Mouse (Mus musculus) forebrain, embryonic 11.5 days (tissue): ENCODE measurements at regions not wholly inside any gene's neighbourhood (a gene's known extent, or its start where the extent isn't known, plus 50 kb on each side); places are given as distances from the start of the nearest gene placed in this dataset.

ENCODE experiments used
- ATAC-seq: fragments of 200-750 bp; cut with Nextera tagmentation; replicated peaks from 2 replicates; pipeline ENCODE4 v1.8.0; 2017; ENCODE audit warnings: moderate TSS enrichment; ENCODE audit not compliant: low FRiP score
- DNase-seq: peaks from one replicate; pipeline ENCODE4 v3.0.0-alpha.2; 2017; ENCODE audit warnings: low spot score
- H3K27ac ChIP-seq: fragments of 300-500 bp; sonication (generic); 2 replicates; pipeline ENCODE4 v1.5.1; 2014; ENCODE audit warnings: low read depth, low read length
- H3K27me3 ChIP-seq: fragments of 300-500 bp; sonication (generic); 2 replicates; pipeline ENCODE4 v1.6.1; 2014; ENCODE audit warnings: mild to moderate bottlenecking, low read length, mixed read lengths; ENCODE audit not compliant: control insufficient read depth, insufficient read depth
- H3K36me3 ChIP-seq: fragments of 300-500 bp; sonication (generic); 2 replicates; pipeline ENCODE4 v1.6.1; 2014; ENCODE audit warnings: mild to moderate bottlenecking, low read length, moderate library complexity, mixed read lengths; ENCODE audit not compliant: control insufficient read depth, insufficient read depth
- H3K4me1 ChIP-seq: fragments of 300-500 bp; sonication (generic); replicated peaks from 2 replicates; pipeline ENCODE4 v1.6.1; 2014; ENCODE audit warnings: low read length, mixed read lengths; ENCODE audit not compliant: control insufficient read depth, insufficient read depth
- H3K4me2 ChIP-seq: fragments of 300-500 bp; sonication (generic); 2 replicates; pipeline ENCODE4 v1.6.1; 2014; ENCODE audit warnings: low read depth, mild to moderate bottlenecking, low read length, moderate library complexity, mixed read lengths; ENCODE audit not compliant: severe bottlenecking
- H3K4me3 ChIP-seq: fragments of 300-500 bp; sonication (generic); 2 replicates; pipeline ENCODE4 v1.5.1; 2014; ENCODE audit warnings: low read depth, low read length
- H3K9ac ChIP-seq: fragments of 300-500 bp; sonication (generic); 2 replicates; pipeline ENCODE4 v1.6.1; 2014; ENCODE audit warnings: low read length
- H3K9me3 ChIP-seq: fragments of 300-500 bp; sonication (generic); 2 replicates; pipeline ENCODE4 v1.6.1; 2016; ENCODE audit warnings: low read length, mixed read lengths; ENCODE audit not compliant: control insufficient read depth
- WGBS: fragments of 180-500 bp; shearing (Covaris S2); extraction: QIAGEN DNeasy Blood & Tissue Kit; methylation state at CpG from one replicate; pipeline ENCODE4 v1.1.7; 2014; 5-methylcytosine and 5-hydroxymethylcytosine counted together

DNA sequence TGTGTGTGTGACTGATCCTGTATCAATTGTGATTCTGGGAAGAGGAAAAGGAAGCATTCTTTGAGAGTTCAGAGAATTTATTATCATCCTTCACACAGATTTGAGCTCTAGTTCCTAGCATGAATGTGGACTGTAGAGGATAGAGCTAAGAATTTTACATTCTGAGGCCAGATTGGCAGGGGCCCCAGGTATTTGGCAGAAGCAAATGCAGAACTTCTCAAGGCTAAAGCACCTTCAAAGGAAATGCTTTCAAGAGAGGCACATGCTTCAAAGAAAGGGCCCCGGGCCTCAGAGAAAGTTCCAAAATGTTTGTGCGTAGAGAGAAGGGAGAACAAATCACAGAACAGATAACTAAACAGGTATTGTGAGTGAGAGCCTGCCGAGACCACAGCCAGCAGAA is 139.7 kb upstream of the Runx1 start:
- no peak overlapping the region for H3K27ac ChIP-seq
- no peaks in the 10 kb centered on the region for H3K36me3 ChIP-seq
- H3K9ac ChIP-seq: no peak overlapping the region
- H3K4me2 ChIP-seq: no peak overlapping the region
- ATAC-seq (no peak), DNase-seq (no peak)
- H3K9me3 ChIP-seq: no peaks in the 10 kb centered on the region
- no peaks in the 10 kb centered on the region for H3K4me1 ChIP-seq
- H3K27me3 ChIP-seq: no peaks in the 10 kb centered on the region
- 87% methylated on average over 3 of the region's 3 CpGs for WGBS
- no peak overlapping the region for H3K4me3 ChIP-seq

DNA sequence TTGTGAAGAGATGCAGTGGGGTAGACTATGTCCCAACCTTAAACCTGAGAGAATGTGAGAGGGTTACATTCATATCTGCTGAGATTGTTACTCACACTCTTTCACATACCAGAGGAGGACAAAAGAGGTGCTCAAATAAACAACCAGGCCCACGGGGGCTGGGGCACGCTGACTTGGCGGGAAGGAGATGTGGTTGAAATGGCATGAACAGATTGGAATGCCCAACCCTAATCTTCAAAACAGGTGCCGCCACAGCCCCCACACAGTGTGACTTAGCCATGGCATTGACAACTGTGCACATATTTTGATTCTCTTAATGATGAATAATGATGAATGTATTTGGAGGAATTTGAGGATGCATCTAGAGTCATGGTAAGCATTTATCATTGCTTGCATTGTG is 137.6 kb upstream of the Runx1 start:
- H3K4me2 ChIP-seq: no peak overlapping the region
- no peak overlapping the region for H3K9ac ChIP-seq
- no peaks in the 10 kb centered on the region for H3K27me3 ChIP-seq
- H3K9me3 ChIP-seq: no peaks in the 10 kb centered on the region
- DNase-seq (no peak), ATAC-seq (no peak)
- H3K4me1 ChIP-seq: no peaks in the 10 kb centered on the region
- H3K4me3 ChIP-seq: no peak overlapping the region
- H3K27ac ChIP-seq: no peak overlapping the region
- WGBS: 89% methylated on average over 4 of the region's 4 CpGs
- H3K36me3 ChIP-seq: no peaks in the 10 kb centered on the region

DNA sequence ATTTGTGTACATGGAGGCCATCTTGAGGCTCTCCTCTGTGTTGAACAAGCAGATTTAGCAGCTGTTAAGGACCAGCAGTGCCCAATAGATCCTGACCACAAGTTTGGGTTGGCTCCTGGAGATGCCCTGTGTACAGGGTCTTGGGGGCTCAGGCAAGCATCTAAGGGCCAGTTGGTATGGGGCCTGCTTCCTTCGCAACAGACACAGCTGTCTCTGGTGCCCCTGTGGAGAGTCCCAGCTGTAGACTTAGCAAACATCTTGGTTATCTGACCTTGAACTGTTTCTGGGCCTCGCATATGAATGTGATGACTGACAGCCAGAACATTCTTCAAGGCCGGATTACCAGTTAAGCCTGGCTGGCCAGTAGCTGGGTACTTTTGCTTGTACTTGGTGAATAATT is 135.4 kb upstream of the Runx1 start:
- no peaks in the 10 kb centered on the region for H3K9me3 ChIP-seq
- WGBS: 75% methylated on average over 3 of the region's 3 CpGs
- no peak for DNase-seq
- H3K4me3 ChIP-seq: no peak overlapping the region
- H3K27me3 ChIP-seq: no peaks in the 10 kb centered on the region
- no peak overlapping the region for H3K9ac ChIP-seq
- no peaks in the 10 kb centered on the region for H3K36me3 ChIP-seq
- H3K4me1 ChIP-seq: no peaks in the 10 kb centered on the region
- ATAC-seq: no peak
- H3K27ac ChIP-seq: no peak overlapping the region
- H3K4me2 ChIP-seq: no peak overlapping the region

DNA sequence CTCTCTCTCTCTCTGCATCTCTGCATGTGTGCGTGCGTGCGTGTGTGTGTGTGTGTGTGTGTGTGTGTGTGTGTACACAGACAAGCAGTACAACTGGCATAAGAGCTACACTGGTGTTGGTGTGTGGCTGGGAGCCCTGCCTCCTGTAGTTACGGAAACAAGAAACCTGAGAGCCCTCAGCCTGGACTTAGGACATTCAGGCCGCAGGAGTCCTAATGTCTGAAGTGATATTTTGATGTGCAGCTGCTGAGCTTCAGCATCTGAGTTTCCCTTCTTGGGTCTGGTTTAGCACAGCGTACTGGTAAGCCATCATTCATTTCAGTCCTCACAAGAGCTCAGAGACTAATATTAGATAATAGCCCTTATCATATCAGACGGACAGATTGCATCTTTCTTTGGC is 134.8 kb upstream of the Runx1 start:
- H3K27me3 ChIP-seq: no peaks in the 10 kb centered on the region
- H3K36me3 ChIP-seq: no peaks in the 10 kb centered on the region
- H3K4me3 ChIP-seq: no peak overlapping the region
- no peaks in the 10 kb centered on the region for H3K9me3 ChIP-seq
- H3K4me2 ChIP-seq: no peak overlapping the region
- 81% methylated on average over 4 of the region's 7 CpGs for WGBS
- DNase-seq (no peak), ATAC-seq (no peak)
- H3K9ac ChIP-seq: no peak overlapping the region
- no peaks in the 10 kb centered on the region for H3K4me1 ChIP-seq
- no peak overlapping the region for H3K27ac ChIP-seq

DNA sequence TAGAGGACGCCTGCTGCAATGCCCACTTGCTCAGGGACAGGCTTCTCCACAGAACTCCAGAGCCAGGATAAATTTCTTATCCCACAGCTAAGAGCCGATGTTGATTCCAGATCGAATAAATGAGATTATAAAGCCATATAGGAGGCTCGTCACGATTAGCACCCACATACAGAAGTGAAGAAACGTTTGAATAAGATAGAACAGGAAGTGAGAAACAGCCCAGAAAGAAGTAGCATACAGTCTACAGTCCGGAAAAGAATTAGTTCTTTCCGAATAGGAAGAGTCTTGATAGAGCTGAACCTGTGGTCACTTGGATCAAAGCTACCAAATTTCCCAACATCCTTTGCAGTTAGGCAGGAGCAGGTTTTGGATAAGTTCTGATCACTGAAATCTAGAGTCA is 133.0 kb upstream of the Runx1 start:
- H3K9me3 ChIP-seq: no peaks in the 10 kb centered on the region
- no peaks in the 10 kb centered on the region for H3K36me3 ChIP-seq
- ATAC-seq (no peak), DNase-seq (no peak)
- WGBS: 89% methylated on average over 8 of the region's 8 CpGs
- no peak overlapping the region for H3K27ac ChIP-seq
- no peak overlapping the region for H3K4me3 ChIP-seq
- H3K27me3 ChIP-seq: no peaks in the 10 kb centered on the region
- H3K4me2 ChIP-seq: no peak overlapping the region
- H3K4me1 ChIP-seq: no peaks in the 10 kb centered on the region
- no peak overlapping the region for H3K9ac ChIP-seq

DNA sequence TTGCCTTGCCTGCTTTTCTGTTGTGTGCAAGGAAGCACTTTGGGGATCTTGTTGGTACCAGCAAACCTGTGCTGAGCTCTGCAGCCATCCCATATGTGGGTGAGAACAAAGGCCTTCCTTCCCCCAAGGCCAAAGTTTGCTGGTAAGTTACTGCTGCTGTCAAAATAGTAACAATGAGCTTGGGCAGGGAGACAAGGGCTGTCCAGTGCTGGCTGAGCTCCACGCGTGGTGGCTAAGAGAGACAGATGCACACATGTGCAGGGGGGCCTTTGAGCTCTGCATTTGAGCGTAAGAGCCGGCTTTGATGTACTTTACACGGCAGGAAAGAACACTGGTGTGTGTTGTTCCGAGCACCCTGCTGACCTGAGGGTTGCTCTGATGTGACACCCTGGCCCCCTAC is 132.2 kb upstream of the Runx1 start:
- Histone ChIP-seq H3K9me3 (no peaks in the 10 kb centered on the region), H3K4me3 (no peak overlapping the region), H3K27me3 (no peaks in the 10 kb centered on the region), H3K4me1 (no peaks in the 10 kb centered on the region), H3K36me3 (no peaks in the 10 kb centered on the region), H3K9ac (no peak overlapping the region), H3K4me2 (no peak overlapping the region), H3K27ac (no peak overlapping the region)
- no peak for DNase-seq
- 77% methylated on average over 6 of the region's 6 CpGs for WGBS
- ATAC-seq: no peak

DNA sequence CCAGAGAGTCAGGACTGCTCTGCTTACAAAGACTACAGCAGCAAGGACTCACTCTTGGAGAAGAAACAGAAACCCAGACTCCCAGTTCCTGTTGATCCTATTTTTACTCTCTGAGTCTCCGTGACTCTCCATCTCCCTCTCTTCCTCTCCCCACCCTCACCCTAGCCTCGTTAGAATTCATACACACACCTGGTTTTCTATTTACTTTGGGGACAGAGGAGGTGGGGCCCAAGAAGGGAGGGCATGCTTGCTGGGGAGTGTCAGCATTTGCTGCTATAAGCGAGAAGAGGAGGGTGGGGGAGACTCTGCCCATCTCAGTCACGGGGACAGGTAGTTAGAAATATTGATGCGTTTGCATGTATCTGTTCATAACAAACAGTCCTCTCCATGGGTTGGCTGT is 129.6 kb upstream of the Runx1 start:
- WGBS: 63% methylated on average over 5 of the region's 5 CpGs
- Histone ChIP-seq H3K4me1 (no peaks in the 10 kb centered on the region), H3K9ac (no peak overlapping the region), H3K9me3 (no peaks in the 10 kb centered on the region), H3K27me3 (no peaks in the 10 kb centered on the region), H3K4me2 (no peak overlapping the region), H3K4me3 (no peak overlapping the region), H3K27ac (no peak overlapping the region), H3K36me3 (no peaks in the 10 kb centered on the region)
- no peak for DNase-seq
- no peak for ATAC-seq

DNA sequence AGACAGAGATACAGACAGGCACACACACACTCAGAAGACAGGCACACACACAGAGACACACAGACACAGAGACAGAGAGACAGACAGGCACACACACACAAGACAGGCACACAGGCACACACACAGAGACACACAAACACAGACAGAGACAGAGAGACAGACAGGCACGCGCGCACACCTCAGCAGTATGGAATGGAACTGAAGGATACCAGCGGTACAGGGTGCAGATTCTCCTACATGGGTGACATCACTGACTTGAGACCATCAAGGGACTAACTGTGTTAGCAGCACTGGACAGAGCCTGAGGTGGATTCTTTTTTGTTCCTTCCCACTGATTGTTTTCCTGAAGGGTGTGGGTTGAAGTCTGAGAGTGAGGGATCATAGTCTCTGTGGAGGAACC is 129.1 kb upstream of the Runx1 start:
- Histone ChIP-seq H3K27me3 (no peaks in the 10 kb centered on the region), H3K27ac (no peak overlapping the region), H3K4me2 (no peak overlapping the region), H3K9me3 (no peaks in the 10 kb centered on the region), H3K4me1 (no peaks in the 10 kb centered on the region), H3K4me3 (no peak overlapping the region), H3K36me3 (no peaks in the 10 kb centered on the region), H3K9ac (no peak overlapping the region)
- 97% methylated on average over 4 of the region's 4 CpGs for WGBS
- ATAC-seq (no peak), DNase-seq (no peak)

DNA sequence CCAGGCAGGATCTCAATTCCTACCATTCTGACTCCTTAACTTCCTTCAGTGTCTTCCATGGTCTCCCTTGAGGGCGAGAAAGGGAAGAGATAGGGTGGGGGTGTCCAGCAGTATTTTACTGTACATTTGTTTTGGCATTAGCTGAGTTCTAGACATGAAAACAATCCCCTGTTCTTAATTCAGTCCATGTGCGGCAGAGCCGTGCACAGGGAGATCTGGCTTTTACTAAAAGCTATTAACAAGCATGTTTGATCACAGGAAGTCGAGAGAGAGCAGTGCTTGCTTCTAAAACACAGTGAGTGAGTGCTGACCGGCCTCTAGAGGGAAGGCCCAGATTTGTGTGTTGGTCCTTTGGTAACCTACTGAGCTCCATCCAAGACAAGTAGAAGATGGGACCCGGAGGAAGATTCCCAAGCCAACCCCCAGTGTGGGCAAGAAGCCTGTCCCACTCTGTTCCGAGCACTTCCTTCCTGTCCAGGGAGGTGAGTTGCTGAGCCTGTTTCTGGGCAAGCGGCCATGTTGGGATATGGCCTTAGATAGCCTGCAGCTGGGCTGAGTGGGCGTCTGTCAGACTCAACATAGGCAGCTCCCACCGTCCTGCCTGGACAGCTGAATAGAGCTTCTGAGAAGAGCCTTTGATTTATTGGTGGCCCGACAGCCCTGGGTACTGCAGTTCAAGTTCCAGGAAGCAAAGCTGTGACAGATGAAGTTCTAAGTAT is 128.1 kb upstream of the Runx1 start:
- ATAC-seq (no peak), DNase-seq (no peak)
- H3K27me3 ChIP-seq: no peaks in the 10 kb centered on the region
- H3K36me3 ChIP-seq: no peaks in the 10 kb centered on the region
- H3K9ac ChIP-seq: no peak overlapping the region
- 79% methylated on average over 11 of the region's 11 CpGs for WGBS
- H3K4me3 ChIP-seq: no peak overlapping the region
- no peak overlapping the region for H3K4me2 ChIP-seq
- H3K4me1 ChIP-seq: no peaks in the 10 kb centered on the region
- no peaks in the 10 kb centered on the region for H3K9me3 ChIP-seq
- no peak overlapping the region for H3K27ac ChIP-seq
